Mouse (Mus musculus) limb, embryonic 13.5 days (tissue): ENCODE results near the gene Arhgdib. TPM values are rescaled to one million over a fixed set of nuclear protein-coding genes. Genes with fewer than 3 reads are reported as not detected.
A peak's percentile ranks its signal among the peaks of the same experiment; 100 is the strongest.
"Not testable (repeated sequence)": the region's sequence is repeated elsewhere in the genome, so short reads cannot be mapped to it uniquely, and the experiment has no call there.

Experiments
- ATAC-seq: fragments of 200-750 bp; cut with Nextera tagmentation; 2 replicates; pipeline ENCODE4 v1.8.0; 2017; ENCODE audit warnings: low read depth, moderate number of reproducible peaks, moderate TSS enrichment; ENCODE audit not compliant: low FRiP score
- H3K27ac ChIP-seq: fragments of 300-500 bp; sonication (generic); 2 replicates; pipeline ENCODE4 v1.5.1; 2015; ENCODE audit warnings: inconsistent platforms, mild to moderate bottlenecking, moderate library complexity
- H3K27me3 ChIP-seq: fragments of 300-500 bp; sonication (generic); 2 replicates; pipeline ENCODE4 v1.6.1; 2015; ENCODE audit warnings: mild to moderate bottlenecking, inconsistent platforms
- H3K36me3 ChIP-seq: fragments of 300-500 bp; sonication (generic); 2 replicates; pipeline ENCODE4 v1.6.1; 2015; ENCODE audit warnings: inconsistent platforms, mild to moderate bottlenecking, moderate library complexity
- H3K4me1 ChIP-seq: fragments of 300-500 bp; sonication (generic); 2 replicates; pipeline ENCODE4 v1.6.1; 2015; ENCODE audit warnings: inconsistent platforms
- H3K4me2 ChIP-seq: fragments of 300-500 bp; sonication (generic); replicated peaks from 2 replicates; pipeline ENCODE4 v1.6.1; 2015; ENCODE audit warnings: inconsistent platforms, mild to moderate bottlenecking, moderate library complexity
- H3K4me3 ChIP-seq: fragments of 300-500 bp; sonication (generic); 2 replicates; pipeline ENCODE4 v1.5.1; 2015; ENCODE audit warnings: moderate library complexity, mild to moderate bottlenecking, inconsistent platforms
- H3K9ac ChIP-seq: fragments of 300-500 bp; sonication (generic); 2 replicates; pipeline ENCODE4 v1.6.1; 2015; ENCODE audit warnings: mild to moderate bottlenecking, inconsistent platforms
- H3K9me3 ChIP-seq: fragments of 300-500 bp; sonication (generic); 2 replicates; pipeline ENCODE4 v1.6.1; 2016; ENCODE audit warnings: inconsistent platforms
- WGBS: fragments of 180-500 bp; shearing (Covaris S2); methylation state at CpG from one replicate; pipeline ENCODE4 v1.1.7; 2015; 5-methylcytosine and 5-hydroxymethylcytosine counted together
- polyA plus RNA-seq: library from polyadenylated mRNA; unstranded; fragments of >200 nt; fragmentation: Nextera tagmentation; extraction: Ambion mirVana; gene quantifications from 2 replicates; pipeline ENCODE4 v1.2.1, GENCODE M21; 2015

Arhgdib gene
- polyA plus RNA-seq, 1 experiment from 2014 or later, result 75.3 TPM

- no peak overlapping the region for H3K27ac ChIP-seq
- H3K4me3 ChIP-seq, result no peak overlapping the region
- WGBS, result 30% methylated on average over 4 of the region's 4 CpGs
- H3K4me1 ChIP-seq, result peaks cover 26% of the 10 kb centered on the region
- H3K9me3 ChIP-seq, result no peaks in the 10 kb centered on the region
- no peak for ATAC-seq
- H3K27me3 ChIP-seq, result no peaks in the 10 kb centered on the region
- no peak overlapping the region for H3K4me2 ChIP-seq
- H3K36me3 ChIP-seq, result no peaks in the 10 kb centered on the region
- H3K9ac ChIP-seq, result no peak overlapping the region
Measured at GRCm38 (mm10) chr6:136898222-136898621, 43.5 kb downstream of the Arhgdib start.

GRCm38 (mm10) chr6:136897789-136898188, 43.9 kb downstream of the Arhgdib start:
- no peak overlapping the region for H3K9ac ChIP-seq
- H3K27me3 ChIP-seq, result no peaks in the 10 kb centered on the region
- no peaks in the 10 kb centered on the region for H3K36me3 ChIP-seq
- WGBS, result 71% methylated on average over 4 of the region's 4 CpGs
- H3K4me1 ChIP-seq, result peaks cover 28% of the 10 kb centered on the region
- H3K4me2 ChIP-seq, result no peak overlapping the region
- no peak overlapping the region for H3K27ac ChIP-seq
- no peak overlapping the region for H3K4me3 ChIP-seq
- H3K9me3 ChIP-seq, result no peaks in the 10 kb centered on the region
- no peak for ATAC-seq

- Histone ChIP-seq H3K27me3 (no peaks in the 10 kb centered on the region), H3K4me1 (peaks cover 28% of the 10 kb centered on the region), H3K4me2 (no peak overlapping the region), H3K4me3 (no peak overlapping the region), H3K27ac (peak overlapping the region; percentile 53; the same call in 1 of the 2 replicates), H3K9me3 (no peaks in the 10 kb centered on the region), H3K36me3 (no peaks in the 10 kb centered on the region), H3K9ac (no peak overlapping the region)
- 44% methylated on average over 15 of the region's 15 CpGs for WGBS
- no peak for ATAC-seq
Measured at GRCm38 (mm10) chr6:136894532-136895339, 47.0 kb downstream of the Arhgdib start.

- Histone ChIP-seq H3K4me1 (peaks cover 27% of the 10 kb centered on the region), H3K9me3 (no peaks in the 10 kb centered on the region), H3K27me3 (no peaks in the 10 kb centered on the region), H3K27ac (no peak overlapping the region), H3K9ac (no peak overlapping the region), H3K36me3 (no peaks in the 10 kb centered on the region), H3K4me3 (no peak overlapping the region), H3K4me2 (no peak overlapping the region)
- 82% methylated on average over 2 of the region's 2 CpGs for WGBS
- no peak for ATAC-seq
Measured at GRCm38 (mm10) chr6:136892002-136892401, 49.7 kb downstream of the Arhgdib start.

- WGBS, result 91% methylated on average over 6 of the region's 6 CpGs
- no peak overlapping the region for H3K4me3 ChIP-seq
- no peaks in the 10 kb centered on the region for H3K36me3 ChIP-seq
- no peak overlapping the region for H3K4me2 ChIP-seq
- H3K9ac ChIP-seq, result no peak overlapping the region
- H3K27me3 ChIP-seq, result no peaks in the 10 kb centered on the region
- H3K9me3 ChIP-seq, result no peaks in the 10 kb centered on the region
- H3K4me1 ChIP-seq, result peaks cover 18% of the 10 kb centered on the region
- H3K27ac ChIP-seq, result no peak overlapping the region
- ATAC-seq, result no peak
Measured at GRCm38 (mm10) chr6:136889554-136889953, 52.1 kb downstream of the Arhgdib start.

- no peak overlapping the region for H3K4me2 ChIP-seq
- H3K9me3 ChIP-seq, result no peaks in the 10 kb centered on the region
- H3K27ac ChIP-seq, result no peak overlapping the region
- H3K4me3 ChIP-seq, result no peak overlapping the region
- H3K36me3 ChIP-seq, result no peaks in the 10 kb centered on the region
- no peaks in the 10 kb centered on the region for H3K27me3 ChIP-seq
- 90% methylated on average over 6 of the region's 6 CpGs for WGBS
- ATAC-seq, result no peak
- peaks cover 14% of the 10 kb centered on the region for H3K4me1 ChIP-seq
- no peak overlapping the region for H3K9ac ChIP-seq
Measured at GRCm38 (mm10) chr6:136889067-136889466, 52.6 kb downstream of the Arhgdib start.

- Histone ChIP-seq H3K4me2 (no peak overlapping the region), H3K9me3 (no peaks in the 10 kb centered on the region), H3K4me3 (no peak overlapping the region), H3K4me1 (peaks cover 12% of the 10 kb centered on the region; the same call in 1 of the 2 replicates), H3K36me3 (no peaks in the 10 kb centered on the region), H3K27me3 (no peaks in the 10 kb centered on the region), H3K9ac (no peak overlapping the region), H3K27ac (no peak overlapping the region)
- 59% methylated on average over 9 of the region's 9 CpGs for WGBS
- ATAC-seq, result no peak
Measured at GRCm38 (mm10) chr6:136887854-136888253, 53.8 kb downstream of the Arhgdib start.

- not testable (repeated sequence) for H3K27me3 ChIP-seq, H3K9ac ChIP-seq, H3K27ac ChIP-seq, H3K4me2 ChIP-seq, ATAC-seq, H3K36me3 ChIP-seq, H3K4me3 ChIP-seq, H3K9me3 ChIP-seq
- H3K4me1 ChIP-seq, result peaks cover 26% of the 10 kb centered on the region
- 52% methylated on average over 1 of the region's 1 CpGs for WGBS
Measured at GRCm38 (mm10) chr6:136884766-136885165, 56.9 kb downstream of the Arhgdib start.

GRCm38 (mm10) chr6:136883961-136884360, 57.7 kb downstream of the Arhgdib start:
- WGBS, result 94% methylated on average over 6 of the region's 6 CpGs
- Histone ChIP-seq H3K9me3 (no peaks in the 10 kb centered on the region), H3K27me3 (no peaks in the 10 kb centered on the region), H3K4me3 (no peak overlapping the region), H3K9ac (no peak overlapping the region), H3K4me2 (no peak overlapping the region), H3K36me3 (no peaks in the 10 kb centered on the region), H3K27ac (no peak overlapping the region), H3K4me1 (peaks cover 26% of the 10 kb centered on the region)
- no peak for ATAC-seq

GRCm38 (mm10) chr6:136883431-136883915, 58.2 kb downstream of the Arhgdib start:
- Histone ChIP-seq H3K9ac (no peak overlapping the region), H3K4me2 (no peak overlapping the region), H3K9me3 (no peaks in the 10 kb centered on the region), H3K36me3 (no peaks in the 10 kb centered on the region), H3K27ac (no peak overlapping the region), H3K4me1 (peaks cover 26% of the 10 kb centered on the region), H3K27me3 (no peaks in the 10 kb centered on the region), H3K4me3 (no peak overlapping the region)
- WGBS, result 90% methylated on average over 3 of the region's 3 CpGs
- no peak for ATAC-seq

- no peaks in the 10 kb centered on the region for H3K9me3 ChIP-seq
- H3K4me3 ChIP-seq, result no peak overlapping the region
- no peak overlapping the region for H3K9ac ChIP-seq
- no peak overlapping the region for H3K4me2 ChIP-seq
- no peaks in the 10 kb centered on the region for H3K27me3 ChIP-seq
- H3K27ac ChIP-seq, result no peak overlapping the region
- 48% methylated on average over 8 of the region's 8 CpGs for WGBS
- H3K36me3 ChIP-seq, result no peaks in the 10 kb centered on the region
- peak; percentile 32; the same call in 1 of the 2 replicates for ATAC-seq
- peaks cover 20% of the 10 kb centered on the region; the same call in 1 of the 2 replicates for H3K4me1 ChIP-seq
Measured at GRCm38 (mm10) chr6:136881678-136882077, 60.0 kb downstream of the Arhgdib start.

- Histone ChIP-seq H3K27ac (peak within 1 kb of the TSS; percentile 85), H3K36me3 (0 out of 2 replicates have a peak, but pooled peaks cover 5% of the 10 kb centered on the region), H3K4me2 (peak within 1 kb of the TSS; percentile 63), H3K4me3 (peak within 1 kb of the TSS; percentile 46), H3K9me3 (no peaks in the 10 kb centered on the region), H3K4me1 (peaks cover 32% of the 10 kb centered on the region), H3K27me3 (no peaks in the 10 kb centered on the region), H3K9ac (peak within 1 kb of the TSS; percentile 67)
- peak; percentile 90 for ATAC-seq
- WGBS, result 15% methylated on average over 9 of the region's 9 CpGs
Measured at GRCm38 (mm10) chr6:136875670-136876069, 66.0 kb downstream of the Arhgdib start, which contains the start of gene Mgp. Gene Mgp (minus strand): TSS chr6:136875823.
